Mouse (Mus musculus): ENCODE results near the gene Wwox.

GRCm38 (mm10) chr8:114548837-114549236 is 109.4 kb downstream of the Wwox start:
- TF ChIP-seq POLR2A (IDR thresholded peaks at IDR 0.05; ENCODE audit: borderline replicate concordance, control insufficient read depth, low read depth, low read length) (no peak), CTCF (IDR thresholded peaks at IDR 0.05; ENCODE audit: control insufficient read depth, insufficient read depth, low read length) (no peak)
